Mouse (Mus musculus) erythroblast, embryonic 14.5 days (primary cell): ENCODE measurements around the gene Ppef2.

ENCODE experiments used
- GATA1 ChIP-seq: IDR thresholded peaks from 2 replicates; pipeline ENCODE4 v1.6.1; 2012; ENCODE audit warnings: low read length, inconsistent platforms, mixed read lengths
- TAL1 ChIP-seq: IDR thresholded peaks from 3 replicates; pipeline ENCODE4 v1.6.1; 2012; ENCODE audit warnings: low read length, inconsistent platforms, mixed read lengths

DNA sequence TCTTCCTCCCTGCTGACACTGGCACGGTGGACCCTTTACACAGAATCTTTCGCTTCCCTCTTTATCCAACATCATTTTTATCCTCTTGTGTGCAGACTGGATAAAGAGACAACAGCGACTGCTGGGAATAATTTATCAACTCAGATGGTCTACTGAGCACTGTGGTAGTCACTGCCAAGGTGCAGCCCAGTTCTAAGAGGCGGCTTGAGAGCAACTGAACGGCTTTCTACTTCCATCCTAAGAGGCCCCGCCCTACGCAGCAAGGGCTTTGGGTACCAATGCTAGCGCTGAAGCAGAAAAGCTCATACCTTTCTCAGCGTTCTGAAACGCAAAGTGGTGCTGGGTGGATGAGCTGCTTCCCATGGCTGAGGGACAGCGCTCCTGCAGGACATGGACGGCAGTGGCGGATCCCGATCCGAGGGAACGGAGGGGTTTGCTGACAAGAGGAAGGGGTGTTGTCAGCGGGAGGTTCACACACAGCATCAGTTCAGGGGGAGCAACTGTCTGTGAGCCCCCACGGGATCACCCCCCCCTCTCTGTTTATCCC, 3.2 kb downstream of the Ppef2 start:
- TF ChIP-seq GATA1 (no peak), TAL1 (no peak)
